Mouse (Mus musculus) heart, adult 9 months (tissue): Measurements from ENCODE around the gene Adamts17.

Source experiments
- DNase-seq, 2 experiments: peaks; one replicate each; pipeline ENCODE4 v3.0.0; 2022; ENCODE audit warnings: low spot score in 2 of 2

The Adamts17 gene

DNA sequence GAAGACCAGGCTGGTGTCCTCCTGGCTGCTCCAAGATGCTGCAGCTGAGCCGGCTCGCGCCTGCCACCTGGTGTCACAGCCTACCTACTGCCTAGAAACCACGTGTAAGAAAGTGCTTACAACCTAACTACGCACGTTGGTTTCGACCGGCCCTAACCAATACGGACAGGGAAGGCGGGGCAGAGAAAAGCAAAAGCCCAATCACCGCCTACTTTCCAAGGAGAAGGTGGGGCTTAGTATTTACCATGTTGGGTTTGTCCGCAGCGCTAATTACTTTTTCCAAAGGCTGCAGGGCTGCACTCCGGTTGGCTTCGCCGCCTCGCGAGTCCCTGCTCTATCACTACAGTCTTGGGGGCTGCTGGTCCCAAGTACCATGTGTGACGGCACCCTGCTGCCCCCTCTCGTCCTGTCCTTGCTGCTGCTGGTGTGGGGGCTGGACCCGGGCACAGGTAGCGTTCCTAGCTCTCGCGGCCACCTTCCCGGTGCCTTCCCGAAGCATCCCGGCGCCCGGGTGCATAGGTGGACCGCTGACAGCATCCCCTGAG is at the start of gene Adamts17:
Adamts17 (plus strand) TSS at position 273 of the 545 bp plus-strand sequence.
- DNase-seq, result peak; percentile 92 to 94

DNA sequence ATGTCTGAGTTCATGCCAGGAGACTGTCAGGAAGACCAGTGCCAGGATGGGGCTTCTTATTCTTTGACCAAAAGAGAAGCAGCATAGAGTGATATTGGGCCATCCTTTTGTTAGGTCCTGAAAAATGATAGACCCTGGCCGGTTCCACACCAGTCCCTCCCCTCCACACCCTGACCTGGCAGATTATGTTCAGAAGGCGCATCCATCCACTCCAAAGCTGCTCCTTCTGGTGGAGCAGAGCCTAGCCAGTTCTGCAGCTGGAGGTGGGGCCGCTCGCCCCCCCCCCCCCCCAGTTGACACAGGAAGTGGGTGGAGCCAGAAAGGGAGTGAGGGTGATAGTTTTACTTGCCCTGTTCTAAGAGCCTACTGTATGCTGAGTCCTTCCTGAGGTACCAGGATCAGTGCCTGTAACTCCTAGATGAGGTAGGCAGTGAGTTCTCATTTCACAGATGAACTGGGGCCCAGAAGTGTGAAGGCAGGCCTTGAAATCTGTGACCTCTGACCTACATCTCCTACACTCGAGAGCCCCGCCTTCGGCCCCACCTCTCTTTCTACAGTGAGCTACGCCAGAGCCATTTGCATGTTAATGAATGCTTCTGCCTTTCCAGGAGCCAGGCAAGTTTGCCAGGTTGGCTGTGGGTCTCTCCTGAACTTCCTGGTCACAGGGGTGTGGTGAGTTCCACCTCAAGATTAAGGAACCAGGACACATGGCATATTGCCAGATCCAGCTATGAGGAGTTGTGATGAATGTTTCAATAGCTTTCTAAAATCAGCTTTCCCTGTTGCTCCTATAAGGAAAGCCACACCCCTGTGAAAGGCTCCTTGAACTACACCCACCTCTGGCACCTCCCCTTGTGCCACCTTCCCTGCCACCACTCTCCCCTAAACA is 49.4 kb upstream of the Adamts17 start:
- DNase-seq, result peak; percentile 4 to 20

- no peak for DNase-seq
These were observed 48.5 kb upstream of the Adamts17 start for GRCm38 (mm10) chr7:66791022-66791421.

GRCm38 (mm10) chr7:66796909-66797308 is 42.6 kb upstream of the Adamts17 start:
- DNase-seq, result no peak

DNA sequence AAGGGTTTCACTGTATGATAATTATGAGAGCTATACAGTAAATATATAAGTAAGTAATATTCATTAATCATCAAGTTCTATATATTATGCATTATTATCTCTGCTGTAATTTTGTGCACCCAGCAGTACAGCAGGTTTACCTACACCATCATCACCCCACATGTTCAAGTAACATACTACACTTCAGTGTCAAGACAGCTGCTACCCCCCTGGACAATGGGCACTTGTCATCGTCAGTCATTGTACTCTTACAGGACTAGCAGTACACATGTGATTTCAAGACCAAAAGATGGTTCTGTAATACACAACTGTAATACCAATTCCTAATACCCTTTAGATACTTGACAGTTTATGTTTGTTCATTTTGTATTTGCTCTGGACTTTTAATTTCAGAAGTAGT is 42.2 kb upstream of the Adamts17 start:
- DNase-seq, result no peak

GRCm38 (mm10) chr7:66798826-66799225 is 40.7 kb upstream of the Adamts17 start:
- DNase-seq, result no peak

DNA sequence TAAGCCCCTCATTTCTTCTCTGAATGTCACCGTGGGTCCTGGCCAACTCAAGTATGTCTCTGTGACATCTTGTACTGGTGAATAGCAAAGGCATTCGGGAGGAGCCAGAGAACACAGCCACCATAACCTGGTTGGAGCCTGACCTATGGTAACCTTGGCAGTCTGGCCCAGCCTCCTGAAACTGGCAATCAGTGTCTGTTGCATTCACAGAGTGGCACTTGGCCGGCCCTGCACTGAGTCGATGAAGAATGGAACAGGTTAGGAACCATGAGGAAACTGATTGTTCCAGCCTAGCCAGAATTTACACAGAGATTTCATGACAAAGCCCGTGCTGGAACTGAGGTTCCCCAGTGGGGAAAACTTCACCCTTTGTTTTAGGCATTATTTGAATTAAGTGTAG is 38.8 kb upstream of the Adamts17 start:
- peak; percentile 16 to 18 for DNase-seq

DNA sequence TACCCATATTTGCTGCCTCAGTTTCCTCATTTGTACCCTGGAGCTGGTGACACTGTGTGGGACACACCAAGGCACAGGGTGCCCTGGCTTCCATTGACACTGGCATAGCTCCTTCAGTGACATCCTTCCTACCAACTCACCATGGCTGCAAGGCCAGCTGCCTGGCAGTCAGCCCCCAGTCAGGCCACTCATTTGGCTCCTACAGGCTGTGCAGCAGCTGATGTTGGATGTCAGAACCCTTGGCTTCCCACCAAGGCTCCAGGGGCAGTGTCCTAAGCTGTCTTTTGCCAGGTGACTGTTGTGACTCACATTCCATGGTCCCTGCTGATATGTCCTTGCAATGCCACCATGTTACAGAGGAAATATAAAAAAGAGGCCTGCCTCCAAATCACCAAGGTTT is 37.8 kb upstream of the Adamts17 start:
- peak; percentile 66 to 72 for DNase-seq

DNA sequence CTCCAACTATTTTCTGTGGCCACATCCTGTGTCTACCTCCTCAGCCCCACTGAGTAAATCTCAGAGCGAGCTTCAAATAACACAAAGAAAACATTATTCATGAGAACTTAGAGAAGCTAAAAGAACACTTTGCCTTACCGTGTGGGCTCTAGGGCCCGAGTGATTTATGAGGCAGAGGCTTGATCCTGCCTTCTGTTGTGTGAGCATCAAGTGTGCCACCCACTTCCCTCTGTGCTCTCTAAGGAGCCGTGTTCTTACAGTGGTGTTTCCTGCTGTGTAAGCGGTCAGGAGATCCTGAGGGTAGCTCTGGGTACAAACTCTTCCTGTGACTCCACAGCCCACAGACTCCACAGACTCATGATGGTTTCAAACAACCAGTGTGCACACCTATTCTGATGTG is 35.7 kb upstream of the Adamts17 start:
- no peak for DNase-seq

GRCm38 (mm10) chr7:66806801-66807200 is 32.7 kb upstream of the Adamts17 start:
- DNase-seq, result no peak

DNA sequence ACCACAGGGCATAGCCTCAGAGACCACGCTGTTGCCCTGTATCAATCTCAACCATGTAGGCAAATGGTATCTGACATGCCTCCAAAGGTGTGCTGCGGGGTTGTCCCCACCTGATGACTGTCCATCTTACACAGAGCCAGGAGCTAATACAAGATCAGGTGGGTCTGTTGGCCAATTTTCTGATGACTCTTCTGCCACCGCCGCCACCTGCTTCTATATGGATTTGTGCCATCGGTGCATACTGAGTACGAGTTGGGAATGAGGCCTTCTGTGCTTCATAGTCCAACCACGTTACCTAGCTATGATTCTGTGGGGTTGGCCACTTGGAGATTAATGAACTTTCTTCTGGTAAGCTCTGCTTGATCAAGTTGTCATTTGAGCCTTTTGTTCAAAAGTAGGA is 29.1 kb upstream of the Adamts17 start:
- DNase-seq, result no peak

DNA sequence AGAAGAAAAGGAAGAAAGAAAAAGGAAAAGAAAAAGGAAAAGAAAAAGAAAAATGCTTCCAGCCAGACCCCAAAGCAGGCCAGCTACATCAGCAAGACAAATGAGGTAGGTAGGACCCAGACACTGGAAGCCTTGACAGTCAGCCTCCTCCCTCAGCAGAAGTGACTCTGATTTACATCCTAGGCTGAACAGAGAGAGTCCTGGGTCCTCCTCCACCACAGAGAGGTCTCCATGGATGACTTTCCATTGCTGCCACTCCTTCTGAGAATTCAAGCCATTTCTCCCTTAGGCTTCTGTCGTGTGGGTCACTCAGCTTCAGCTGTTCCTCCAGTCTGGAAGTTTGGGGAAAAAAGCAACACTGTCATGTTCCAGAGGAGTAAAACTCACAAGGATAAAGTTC is 28.2 kb upstream of the Adamts17 start:
- DNase-seq, result no peak

DNA sequence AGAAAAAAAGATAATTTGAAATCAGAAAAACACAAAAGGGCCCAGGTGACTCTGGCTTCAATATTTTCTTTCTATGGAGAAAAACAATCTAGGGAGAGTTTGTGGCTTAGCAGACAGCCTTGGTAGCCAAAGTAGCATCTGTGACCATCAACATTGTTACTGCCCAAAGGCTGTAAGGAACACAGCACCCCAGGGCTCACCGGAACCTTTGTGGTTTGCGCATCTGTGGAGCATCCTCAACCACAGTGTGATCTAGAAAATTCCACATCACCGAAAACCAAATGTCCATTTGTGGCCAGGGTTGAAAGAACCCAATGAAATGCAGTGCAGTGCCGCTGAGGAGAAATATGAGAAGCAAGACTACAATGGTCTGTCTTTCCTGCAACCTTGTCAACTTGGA is 27.2 kb upstream of the Adamts17 start:
- no peak for DNase-seq

DNA sequence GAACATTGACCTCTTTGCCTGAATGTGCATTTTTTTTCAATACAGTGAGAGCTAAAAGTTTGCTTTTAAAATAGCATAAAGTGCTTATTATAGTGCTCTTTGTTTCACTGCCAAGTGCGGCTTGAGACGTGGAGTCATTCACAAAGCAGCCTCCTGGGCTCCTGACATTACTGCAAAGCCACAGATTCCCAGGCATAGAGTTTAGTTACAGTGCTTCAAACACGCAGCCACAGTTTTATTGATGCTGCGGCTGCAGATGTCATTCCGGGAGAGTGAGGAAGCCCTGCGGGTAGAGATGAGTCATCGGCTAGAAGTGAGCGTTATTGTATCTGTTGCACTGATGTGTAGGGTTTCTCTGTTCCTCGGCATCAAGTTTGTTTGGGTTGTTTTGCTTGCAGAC is 26.8 kb upstream of the Adamts17 start:
- DNase-seq, result no peak

DNA sequence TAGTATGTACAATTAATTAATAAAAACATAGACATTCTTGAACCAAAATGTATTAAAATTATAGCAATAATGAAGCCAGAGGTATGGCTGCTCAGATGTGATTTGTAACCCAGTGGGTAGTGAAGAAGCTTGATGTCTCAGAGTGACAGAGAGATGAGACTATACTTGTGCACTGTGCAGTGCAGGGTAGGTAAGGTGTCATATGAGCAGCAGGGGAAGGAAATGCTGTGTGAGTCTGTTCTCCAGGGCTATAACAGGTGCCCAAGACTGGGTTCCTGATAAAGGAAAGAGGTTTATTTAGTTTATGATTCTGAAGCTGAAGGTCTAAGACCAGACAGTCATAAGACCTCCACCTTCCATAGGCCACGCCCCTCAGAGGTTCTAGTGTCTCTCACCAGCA is 26.4 kb upstream of the Adamts17 start:
- no peak for DNase-seq

DNA sequence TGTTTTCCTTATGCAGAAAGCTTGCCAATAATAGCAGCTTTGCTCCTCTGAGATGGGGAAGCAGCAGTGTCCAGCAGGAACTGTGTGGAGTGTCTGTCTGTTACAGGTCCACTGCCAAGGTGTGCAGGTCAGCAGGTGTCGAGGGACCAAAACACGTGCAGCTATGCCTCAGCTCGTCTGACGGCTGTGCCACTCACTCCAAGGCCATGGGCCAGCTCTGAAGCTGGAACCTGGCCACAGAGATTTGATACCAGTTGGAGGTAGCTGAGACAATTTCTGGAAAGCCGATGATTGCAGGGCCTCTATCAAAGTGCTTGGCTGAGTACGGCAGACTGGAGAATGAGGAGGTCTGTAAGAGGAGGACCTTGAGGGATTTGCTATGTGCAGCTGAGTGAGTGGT is 24.0 kb upstream of the Adamts17 start:
- no peak for DNase-seq

DNA sequence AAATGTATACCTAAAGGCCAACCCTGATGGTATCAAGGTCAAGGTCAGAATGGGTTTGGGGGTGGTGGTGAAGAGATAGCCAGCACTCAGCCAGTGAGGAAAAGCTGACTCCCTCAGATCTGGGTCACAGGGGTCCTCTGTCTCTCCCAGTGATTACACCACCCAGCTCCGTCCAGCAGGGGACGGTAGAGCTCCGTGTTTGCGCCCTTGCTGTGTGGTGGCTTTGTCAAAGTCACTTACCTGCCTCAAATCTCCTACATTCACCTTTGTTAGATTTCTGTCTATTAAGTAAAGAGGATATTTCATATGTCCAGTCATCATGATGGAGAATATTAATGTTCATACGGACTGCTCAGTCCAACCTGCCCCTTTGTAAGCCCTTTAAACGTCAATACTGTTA is 19.5 kb upstream of the Adamts17 start:
- DNase-seq, result no peak

DNA sequence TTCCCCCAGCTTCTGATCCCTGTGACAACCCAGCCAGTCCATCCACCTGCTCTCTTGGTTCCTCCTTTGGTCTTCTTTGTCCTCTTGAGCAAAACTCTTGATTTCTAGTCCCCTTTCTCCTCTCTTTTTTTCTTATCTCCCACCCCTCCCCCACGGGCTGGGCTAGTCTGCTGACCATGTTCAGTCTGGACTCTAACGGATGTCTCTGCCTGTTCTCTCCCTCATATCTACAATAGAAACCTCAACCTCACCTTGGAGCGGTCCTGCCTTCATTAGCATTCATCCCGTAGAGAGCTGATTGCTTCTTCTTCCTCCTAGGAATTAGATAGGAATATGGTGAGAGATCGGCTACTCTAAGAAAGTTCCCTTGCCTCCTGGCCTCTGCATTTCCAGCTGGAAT is 8.7 kb upstream of the Adamts17 start:
- no peak for DNase-seq

GRCm38 (mm10) chr7:66831295-66831694 is 8.2 kb upstream of the Adamts17 start:
- DNase-seq, result peak in 1 of 2 experiments; percentile 21

- peak in 1 of 2 experiments; percentile 15 for DNase-seq
These were observed 629 bp downstream of the Adamts17 start for GRCm38 (mm10) chr7:66840008-66840719.

DNA sequence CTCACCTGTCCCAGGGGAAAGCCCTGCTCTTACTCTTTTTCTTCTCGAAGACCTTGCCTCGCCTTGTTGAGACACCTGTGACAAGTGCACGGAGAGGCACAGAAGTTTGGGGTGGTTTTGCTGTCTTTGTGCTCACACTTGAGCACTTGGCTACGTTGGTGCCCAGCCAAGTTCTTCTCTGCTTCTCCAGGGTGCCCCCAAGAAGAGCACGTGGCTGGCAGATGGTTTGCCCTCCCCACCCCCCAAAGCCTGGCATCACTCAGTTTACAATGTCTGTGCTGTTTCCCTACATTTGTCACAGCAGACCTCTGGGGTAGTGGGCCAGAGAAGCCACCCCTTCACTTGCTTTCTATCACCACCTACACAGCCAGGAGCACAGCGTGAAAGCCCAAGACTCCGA is 1.6 kb downstream of the Adamts17 start:
- no peak for DNase-seq

- DNase-seq, result peak; percentile 66 to 77
These were observed 2.5 kb downstream of the Adamts17 start for GRCm38 (mm10) chr7:66842021-66842420.

DNA sequence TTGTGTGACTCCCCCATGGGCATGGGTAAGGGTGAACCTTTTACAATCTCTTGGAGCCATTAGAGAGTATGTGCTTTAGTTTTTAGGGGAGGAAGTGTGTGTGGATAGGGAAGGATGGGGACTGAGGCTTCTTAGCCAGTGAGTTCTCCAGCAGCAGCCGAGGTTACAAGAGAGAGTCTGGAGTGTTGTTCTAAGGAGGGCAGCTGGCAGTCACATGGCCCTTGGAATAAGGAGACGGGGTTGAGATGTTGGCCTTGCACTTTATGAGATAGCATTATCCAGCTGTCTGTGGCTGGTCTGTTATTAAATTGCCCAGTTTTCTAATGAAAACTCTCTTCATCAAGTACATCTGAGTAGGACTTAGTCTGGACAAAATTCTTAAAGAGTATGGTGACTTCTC is 4.3 kb downstream of the Adamts17 start:
- no peak for DNase-seq
